Mouse (Mus musculus): ENCODE measurements around the gene Uck1.

Uck1 gene

GRCm38 (mm10) chr2:32218541-32219334 lies 41.2 kb downstream of the Uck1 start:
- no peak for DNase-seq (ENCODE audit: low spot score)

- no peak for DNase-seq (ENCODE audit: low spot score)
Observed at GRCm38 (mm10) chr2:32218113-32218512, 41.8 kb downstream of the Uck1 start.

GRCm38 (mm10) chr2:32217656-32218055 lies 42.3 kb downstream of the Uck1 start:
- no peak for DNase-seq (ENCODE audit: low spot score)

GRCm38 (mm10) chr2:32216506-32216905 lies 43.5 kb downstream of the Uck1 start:
- no peak for DNase-seq (ENCODE audit: low spot score)

- no peak for DNase-seq (ENCODE audit: low spot score)
Observed at GRCm38 (mm10) chr2:32215576-32215975, 44.4 kb downstream of the Uck1 start.

- DNase-seq (ENCODE audit: low spot score): no peak
Observed at GRCm38 (mm10) chr2:32213000-32213399, 47.0 kb downstream of the Uck1 start.

- DNase-seq (ENCODE audit: low spot score): no peak
Observed at GRCm38 (mm10) chr2:32211689-32212088, 48.3 kb downstream of the Uck1 start.

GRCm38 (mm10) chr2:32207682-32208081 lies 52.3 kb downstream of the Uck1 start:
- DNase-seq (ENCODE audit: low spot score): no peak

Measured in urinary bladder, postnatal 10 days (tissue).